Mouse (Mus musculus) cerebellum, adult 2 months (tissue): ENCODE measurements around the gene Psme1.

Source experiments
- CTCF ChIP-seq: fragments of 200-500 bp; IDR thresholded peaks from 2 replicates; pipeline ENCODE4 v1.5.1; 2011; ENCODE audit warnings: low read depth, mild to moderate bottlenecking, control low read depth, low read length, moderate library complexity, borderline replicate concordance; ENCODE audit not compliant: insufficient read depth
- POLR2A ChIP-seq: fragments of 200-500 bp; IDR thresholded peaks from 2 replicates; pipeline ENCODE4 v1.6.1; 2011; ENCODE audit warnings: low read length, control low read depth, borderline replicate concordance; ENCODE audit not compliant: insufficient read depth

- TF ChIP-seq CTCF (no peak), POLR2A (no peak)
Measured at GRCm38 (mm10) chr14:55551347-55551746, 26.6 kb upstream of the Psme1 start.
